Mouse (Mus musculus): Measurements from ENCODE around the gene Alg2.
A peak's percentile ranks its signal among the peaks of the same experiment; 100 is the strongest.

Alg2 gene

DNA sequence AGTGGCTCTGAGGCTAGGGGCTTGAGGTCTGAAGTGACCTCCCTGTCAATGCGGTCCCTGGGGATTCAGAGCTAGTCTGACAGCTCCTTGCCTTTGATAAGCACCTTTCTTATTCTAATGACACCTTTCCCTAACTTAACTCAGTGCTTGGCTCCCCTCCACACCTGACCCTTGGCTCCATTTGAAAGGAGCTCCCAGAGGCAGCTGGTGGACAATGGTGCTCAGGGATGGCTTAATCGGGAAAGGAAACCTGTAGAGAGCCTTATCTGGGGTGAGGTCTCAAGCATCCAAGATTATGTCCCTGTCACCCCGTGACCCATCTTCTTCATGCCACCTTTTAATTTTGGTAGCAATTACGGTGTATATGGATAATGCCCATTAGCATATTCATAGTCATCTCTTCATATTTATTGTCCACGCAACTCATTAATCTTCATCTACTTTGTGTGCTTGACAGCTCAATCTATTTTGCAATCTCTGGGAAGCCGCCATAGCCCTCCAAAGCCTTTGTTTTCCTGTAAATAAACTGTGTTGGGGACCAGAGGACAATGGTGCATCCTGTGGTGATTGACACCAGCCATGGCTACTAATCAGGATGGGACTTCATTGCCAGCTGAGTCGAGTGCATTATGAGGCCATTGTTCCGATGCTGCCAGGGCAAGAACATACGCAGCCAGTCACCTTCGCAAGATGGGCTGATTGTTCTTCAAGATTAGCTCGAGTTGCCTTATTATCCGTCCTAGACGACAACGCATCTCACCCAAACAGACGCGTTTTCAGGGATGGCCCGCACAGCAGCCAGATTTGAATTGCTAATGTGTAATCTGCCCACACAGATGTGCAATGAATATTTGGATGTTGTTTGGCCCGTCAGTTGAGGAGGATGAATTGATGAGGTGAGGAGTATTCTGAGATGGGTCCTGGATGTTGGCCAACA is 24.3 kb downstream of the Alg2 start:
- no peak for DNase-seq (ENCODE audit: low read depth, low spot score)

DNA sequence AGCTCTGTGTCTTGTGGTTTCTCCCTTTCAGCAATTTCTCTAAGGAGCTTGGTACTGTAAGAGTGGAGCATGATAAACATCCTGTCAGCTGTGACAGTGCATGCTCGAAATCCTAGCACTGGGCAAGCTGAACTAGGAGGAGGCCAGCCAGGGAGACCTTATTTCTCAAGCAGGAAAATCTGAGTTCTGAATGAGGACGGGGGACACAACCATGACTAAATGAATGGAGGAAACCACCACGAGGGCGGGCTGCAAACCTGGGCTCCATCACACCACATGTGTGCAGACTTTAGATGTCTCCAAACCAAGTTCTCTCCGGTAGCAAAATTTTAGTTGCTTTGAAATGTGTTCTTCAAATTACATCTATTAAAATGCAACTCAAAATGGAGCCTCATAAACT is 25.0 kb downstream of the Alg2 start:
- DNase-seq (ENCODE audit: low read depth, low spot score): no peak

DNA sequence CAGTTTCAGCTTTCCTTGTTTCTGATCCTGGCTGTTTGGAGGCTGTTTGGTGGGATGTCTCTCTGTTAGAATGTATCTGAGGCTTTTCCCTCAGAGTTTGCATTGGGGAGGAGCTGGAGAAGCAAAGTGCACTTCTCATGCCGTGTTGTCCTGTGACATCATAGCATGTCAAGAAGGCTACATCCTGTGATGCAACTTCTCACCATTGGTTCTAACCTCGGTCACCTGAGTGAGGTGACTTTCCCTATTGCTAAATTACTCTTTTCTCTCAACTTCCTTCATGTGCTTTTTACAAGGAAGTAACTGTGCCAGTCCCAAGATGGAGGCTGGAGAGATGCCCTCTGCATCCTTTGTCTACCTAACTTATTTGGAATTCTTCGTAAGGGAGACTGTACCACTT is 25.6 kb downstream of the Alg2 start:
- DNase-seq (ENCODE audit: low read depth, low spot score): no peak

DNA sequence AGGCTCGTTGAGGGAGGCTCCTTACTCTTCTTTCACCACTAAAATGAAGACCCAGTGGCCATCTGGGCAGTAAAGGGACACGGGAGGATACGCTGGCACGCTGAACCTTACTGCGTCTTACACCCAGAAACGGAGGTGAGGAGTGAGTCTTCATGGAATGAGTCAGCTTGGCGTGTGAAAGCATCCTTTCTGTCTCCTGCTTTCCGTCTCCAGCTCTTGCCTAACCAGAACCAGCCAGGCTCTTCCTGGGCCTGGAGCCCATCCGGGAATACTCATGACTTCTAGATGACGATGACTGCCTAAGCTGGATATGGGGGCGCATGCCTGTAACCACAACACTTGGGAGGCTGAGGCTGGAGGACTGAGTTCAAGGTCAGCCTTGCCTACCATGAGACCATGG is 33.2 kb downstream of the Alg2 start:
- DNase-seq (ENCODE audit: low read depth, low spot score): no peak

DNA sequence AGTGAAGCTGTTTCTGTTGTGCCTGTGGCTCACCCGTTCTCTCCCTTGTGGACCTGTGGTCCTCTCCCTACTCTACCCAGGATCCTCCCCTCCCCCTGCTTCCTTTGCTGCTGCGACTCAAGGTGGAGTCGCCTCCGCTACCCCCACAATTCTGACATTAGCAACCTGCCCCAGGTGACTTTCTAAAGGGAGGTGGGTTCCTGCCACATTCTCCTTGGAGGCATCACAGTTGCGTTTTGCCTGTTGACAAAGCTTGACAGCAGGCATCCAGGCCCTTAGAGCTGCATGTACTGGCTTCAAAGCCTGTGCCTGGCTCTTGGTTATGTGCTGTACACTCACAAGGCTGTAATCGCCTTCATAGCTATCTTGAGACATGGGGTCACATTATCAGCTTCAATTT is 35.2 kb downstream of the Alg2 start:
- DNase-seq (ENCODE audit: low read depth, low spot score): no peak

DNA sequence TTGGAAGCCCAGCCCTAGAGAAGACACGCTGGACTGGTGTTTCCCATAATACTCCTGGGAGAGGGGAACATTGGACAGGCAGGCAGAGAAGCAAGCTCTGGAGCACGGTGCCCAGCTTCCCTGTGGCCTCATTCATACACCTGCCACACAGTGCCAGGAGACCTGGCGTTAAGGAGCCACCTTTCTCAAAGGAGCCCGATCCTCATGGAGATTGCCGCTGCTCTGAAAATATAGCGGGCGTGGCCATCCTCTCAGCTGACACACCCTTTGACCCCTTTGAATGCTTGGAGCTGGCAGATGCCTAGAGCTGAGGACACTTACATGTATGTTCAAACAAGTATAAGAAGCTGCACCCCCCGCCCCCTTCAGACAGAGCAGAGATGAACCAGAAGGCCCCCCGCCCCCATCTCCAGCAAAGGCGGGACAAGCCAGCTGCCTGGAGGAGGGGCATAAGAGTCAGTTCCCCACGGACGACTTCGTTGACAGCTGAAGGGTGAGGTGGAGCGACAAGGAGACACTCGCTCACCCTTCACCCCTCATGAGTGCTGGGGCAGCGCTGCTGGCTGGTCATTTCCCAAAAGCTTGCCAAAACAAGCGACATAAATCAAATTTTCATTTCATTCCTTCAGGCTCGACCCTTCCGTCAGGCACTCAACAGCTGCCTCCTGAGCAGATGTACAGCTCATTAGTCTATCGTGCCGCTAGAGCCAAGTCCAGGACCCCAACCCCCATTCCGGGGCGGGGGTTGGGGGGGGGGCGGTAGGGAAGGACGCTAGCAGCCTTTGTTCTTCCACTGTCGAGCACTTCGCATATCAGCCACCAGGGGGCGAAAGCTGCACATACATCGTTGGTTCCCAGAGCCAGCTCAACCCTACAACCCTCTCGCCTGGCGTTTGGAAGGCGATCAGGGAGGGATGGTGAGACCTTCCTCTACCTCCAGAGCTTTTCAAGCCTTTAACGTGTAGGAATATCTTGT is 36.5 kb downstream of the Alg2 start:
- peak; percentile 94 for DNase-seq (ENCODE audit: low read depth, low spot score)

DNA sequence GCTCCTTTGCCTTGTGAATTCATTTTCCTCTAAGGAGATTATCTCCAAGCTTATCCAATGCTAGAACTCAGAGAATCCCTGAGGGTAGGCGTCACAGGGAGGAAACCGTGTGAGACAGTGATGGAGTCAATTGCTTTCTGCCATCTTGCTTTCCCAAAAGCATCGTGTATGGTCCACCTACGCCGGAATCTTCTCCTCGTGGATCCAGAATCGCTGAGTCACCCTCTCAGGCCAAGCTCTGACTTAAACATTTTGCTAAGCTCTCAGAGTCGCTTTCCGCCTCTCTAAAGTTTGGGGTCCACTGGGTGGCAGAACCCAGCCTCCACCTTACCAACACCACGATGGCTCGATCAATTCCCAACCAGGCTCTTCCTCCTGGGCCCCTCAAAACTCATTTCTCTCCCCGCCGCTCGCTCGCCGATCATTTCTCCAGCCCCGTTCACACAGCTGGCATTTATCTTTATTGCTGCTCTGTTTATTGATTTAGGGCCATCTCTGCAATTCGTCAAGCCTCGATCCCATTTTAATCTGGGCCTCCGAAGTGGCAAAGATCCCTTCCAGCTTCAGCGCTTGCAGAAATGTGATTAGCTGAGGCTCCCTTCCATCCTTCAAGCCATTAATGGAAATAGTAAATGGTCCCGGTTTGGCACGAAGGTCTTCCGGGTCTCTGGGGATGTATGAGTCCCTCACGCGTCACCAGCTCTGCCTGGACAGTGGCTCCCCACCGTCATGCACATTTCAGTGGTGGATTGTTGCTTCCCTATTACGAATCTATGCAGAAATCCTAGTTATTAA is 38.4 kb downstream of the Alg2 start:
- no peak for DNase-seq (ENCODE audit: low read depth, low spot score)

DNA sequence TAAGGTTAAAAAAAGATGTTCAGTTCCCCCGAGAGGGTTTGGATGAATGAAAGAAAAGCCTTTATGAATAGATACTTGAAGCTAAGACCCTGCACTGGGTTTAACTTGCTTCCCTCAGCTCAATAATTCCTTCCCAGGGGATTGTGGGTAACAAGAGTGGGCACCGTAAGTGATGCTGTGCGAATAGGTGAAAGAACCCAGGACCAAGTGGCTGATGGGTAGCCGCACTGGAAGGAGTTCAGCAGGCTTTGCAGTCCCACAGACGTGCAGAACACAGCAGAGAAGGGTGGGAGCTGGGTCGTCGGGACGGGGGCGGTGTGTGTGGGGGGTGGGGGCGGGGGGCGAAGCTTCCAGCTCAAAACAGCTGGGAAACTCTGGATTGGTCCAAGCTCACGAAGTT is 39.0 kb downstream of the Alg2 start:
- DNase-seq (ENCODE audit: low read depth, low spot score): no peak

DNA sequence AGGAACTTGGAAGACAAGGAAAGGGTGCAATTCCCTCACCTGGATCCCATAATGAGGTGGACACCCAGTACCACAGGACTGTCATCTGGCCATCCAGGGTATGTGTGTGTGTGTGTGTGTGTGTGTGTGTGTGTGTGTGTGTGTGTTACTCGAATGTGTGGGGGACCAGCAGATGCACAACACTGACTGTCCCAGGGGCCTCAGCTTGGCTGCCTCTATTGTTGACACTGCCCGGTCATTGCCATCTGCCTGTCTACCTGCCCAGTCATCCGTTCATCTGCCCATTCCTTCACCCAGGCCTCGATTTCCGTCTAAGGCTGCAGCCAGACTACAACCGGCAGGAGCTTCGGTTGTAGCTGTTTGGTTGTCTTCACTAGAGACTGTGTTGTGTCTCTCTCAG is 41.4 kb downstream of the Alg2 start:
- DNase-seq (ENCODE audit: low read depth, low spot score): no peak

DNA sequence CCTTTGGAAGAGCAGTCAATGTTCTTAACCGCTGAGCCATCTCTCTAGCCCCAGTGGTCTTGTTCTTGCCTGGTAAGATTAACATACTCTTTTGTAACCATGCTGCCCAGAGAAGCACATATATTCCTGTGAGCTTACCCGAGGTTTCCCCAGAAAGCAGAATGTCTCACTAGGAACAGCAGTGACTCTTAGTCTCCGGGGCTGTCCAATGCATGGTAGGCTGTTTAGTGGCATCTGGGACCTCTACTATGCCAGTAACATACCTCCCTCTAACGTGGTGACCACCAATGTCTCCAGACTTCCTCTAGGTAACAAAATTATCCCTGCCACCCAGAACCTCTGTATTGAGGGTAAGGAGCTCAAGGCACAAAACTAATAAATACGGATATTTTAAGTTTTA is 43.1 kb downstream of the Alg2 start:
- DNase-seq (ENCODE audit: low read depth, low spot score): no peak

DNA sequence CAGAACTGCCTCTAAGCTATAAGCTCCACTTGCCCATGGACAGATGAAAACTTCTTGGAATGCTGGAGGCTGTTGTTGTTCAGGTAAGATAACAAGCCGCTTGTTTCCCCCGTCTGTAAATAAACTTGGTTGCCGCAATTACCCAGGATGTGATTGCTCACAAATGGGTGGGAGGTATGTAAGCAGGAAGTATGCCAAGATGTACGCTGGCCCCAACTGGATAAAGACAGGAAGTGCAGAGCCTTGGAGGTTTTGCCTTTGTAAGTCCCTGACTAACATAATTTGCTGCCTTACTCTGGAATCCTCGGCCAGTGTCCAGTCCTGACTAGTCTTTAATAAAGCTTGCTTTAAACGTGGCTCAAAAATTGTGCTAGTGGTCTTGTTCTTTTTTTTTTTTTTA is 43.6 kb downstream of the Alg2 start:
- peak; percentile 30 for DNase-seq (ENCODE audit: low read depth, low spot score)

DNA sequence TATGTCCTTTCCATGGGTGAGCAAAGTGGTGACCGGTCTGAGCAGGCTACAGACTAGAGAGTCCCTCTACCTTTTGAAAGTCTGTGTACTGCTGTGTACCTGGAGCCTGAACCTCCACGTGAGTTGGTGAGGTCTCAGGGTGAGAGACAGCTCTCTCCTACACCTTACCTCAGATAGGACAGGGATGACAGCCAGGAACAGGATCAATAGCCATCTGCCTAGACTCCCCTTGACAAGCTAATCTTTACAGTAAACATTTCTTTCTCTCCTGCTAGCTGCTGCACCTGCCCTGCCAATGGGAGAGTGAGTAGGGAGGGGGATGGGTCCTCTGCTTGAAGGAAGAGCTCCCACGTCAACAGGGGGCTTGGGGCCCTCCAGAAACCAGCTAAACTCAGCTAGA is 46.5 kb downstream of the Alg2 start:
- no peak for DNase-seq (ENCODE audit: low read depth, low spot score)

DNA sequence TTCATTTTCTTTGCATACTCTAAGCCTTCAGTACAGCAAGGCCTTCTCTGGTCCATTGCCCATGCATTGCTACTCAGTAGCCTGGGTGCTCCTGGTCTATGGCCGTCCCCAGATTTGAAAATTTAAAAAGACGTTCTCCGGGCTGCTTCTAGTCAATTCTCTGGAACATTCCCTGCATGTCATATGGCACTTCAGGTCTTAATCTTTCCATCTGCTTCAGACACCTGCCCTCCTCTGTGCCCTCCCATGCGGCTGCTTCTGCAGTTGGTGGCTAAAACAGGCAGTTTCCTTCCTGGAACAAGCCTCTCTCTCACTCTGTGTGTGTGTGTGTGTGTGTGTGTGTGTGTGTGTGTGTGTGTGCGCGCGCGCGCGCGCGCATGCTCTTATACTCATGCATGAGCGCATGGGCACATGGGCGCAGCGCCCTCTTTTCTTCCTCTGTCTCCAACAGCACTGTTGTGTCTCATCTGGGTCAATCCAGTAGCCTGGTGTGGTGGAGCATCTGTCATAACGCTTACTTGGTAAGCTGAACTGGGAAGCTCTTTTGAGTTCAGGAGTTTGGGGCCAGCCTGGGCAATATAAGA is 48.8 kb downstream of the Alg2 start:
- no peak for DNase-seq (ENCODE audit: low read depth, low spot score)

DNA sequence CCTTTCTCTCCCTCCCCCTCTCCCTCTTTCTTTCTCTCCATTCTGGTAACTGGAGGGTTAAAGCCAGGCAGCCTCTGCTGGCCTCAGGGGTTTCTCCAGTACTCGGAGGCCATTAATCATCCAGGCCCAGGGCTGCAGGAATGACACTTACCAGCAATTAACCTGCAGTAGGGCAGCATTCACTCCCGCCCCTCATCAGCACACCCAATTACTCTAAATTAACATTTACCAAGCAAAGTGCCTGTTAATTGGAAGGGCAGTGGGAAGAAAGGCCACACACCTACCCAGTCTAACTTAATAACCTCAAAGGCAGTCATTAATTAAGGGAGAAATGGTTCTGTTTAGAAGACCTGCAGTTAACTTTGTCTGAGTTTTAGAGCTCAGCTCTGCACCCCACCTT is 49.8 kb downstream of the Alg2 start:
- no peak for DNase-seq (ENCODE audit: low read depth, low spot score)

DNA sequence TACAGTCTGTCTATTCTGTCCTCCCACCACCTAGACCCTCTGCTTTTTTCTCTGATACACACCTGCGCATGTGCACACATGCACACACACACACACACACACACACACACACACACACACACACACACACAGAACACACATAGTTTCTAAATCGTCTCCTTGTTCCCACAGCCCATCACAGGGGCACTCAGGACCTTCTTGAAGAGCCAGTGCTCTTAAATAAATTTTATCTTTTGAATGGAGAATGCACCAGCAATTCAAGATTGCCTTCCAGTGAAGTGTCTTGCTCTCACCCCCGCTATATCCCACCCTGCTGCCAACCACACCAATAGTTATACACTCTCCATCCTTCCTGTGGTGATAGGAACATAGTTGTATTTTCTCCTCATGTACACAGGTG is 51.2 kb downstream of the Alg2 start:
- DNase-seq (ENCODE audit: low read depth, low spot score): no peak

DNA sequence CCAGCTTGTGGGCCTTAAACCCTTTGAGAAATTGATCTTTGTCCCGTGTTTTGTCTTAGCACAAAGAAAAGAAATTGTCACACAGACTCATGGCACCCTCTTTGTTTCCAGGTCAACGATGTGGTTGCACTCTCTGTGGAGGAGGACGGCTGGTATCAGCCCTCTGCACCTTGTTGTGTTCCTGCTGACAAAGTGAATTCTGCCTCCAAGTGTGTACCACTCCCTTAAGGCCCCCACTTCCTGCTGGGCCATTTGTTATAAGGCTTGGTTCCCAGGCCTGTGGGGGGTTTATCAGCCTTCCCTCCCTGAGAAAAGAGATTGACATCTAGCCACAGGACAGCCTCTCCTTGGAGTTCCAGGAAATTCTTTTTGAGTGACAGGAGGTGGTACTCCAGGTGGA is 51.9 kb downstream of the Alg2 start:
- no peak for DNase-seq (ENCODE audit: low read depth, low spot score)

DNA sequence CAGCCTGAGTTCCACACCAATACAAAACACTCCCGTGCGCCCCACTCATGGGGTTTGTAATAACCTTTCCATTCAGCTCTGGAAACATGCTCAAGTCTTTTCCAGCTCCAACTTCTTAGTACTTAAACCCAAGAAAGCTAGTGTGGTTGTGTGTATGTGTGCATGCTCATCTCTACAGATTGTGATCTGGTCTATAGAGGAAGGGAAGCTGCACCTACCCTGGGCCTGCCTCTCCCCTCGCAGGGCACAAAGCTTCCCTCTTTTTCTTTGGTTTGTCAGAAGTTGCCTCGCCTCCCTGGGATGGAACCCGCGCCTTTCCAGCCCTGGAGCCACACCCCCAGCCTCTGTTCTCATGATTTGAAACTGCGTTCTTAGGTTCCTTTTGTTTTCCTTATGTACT is 53.9 kb downstream of the Alg2 start:
- no peak for DNase-seq (ENCODE audit: low read depth, low spot score)

DNA sequence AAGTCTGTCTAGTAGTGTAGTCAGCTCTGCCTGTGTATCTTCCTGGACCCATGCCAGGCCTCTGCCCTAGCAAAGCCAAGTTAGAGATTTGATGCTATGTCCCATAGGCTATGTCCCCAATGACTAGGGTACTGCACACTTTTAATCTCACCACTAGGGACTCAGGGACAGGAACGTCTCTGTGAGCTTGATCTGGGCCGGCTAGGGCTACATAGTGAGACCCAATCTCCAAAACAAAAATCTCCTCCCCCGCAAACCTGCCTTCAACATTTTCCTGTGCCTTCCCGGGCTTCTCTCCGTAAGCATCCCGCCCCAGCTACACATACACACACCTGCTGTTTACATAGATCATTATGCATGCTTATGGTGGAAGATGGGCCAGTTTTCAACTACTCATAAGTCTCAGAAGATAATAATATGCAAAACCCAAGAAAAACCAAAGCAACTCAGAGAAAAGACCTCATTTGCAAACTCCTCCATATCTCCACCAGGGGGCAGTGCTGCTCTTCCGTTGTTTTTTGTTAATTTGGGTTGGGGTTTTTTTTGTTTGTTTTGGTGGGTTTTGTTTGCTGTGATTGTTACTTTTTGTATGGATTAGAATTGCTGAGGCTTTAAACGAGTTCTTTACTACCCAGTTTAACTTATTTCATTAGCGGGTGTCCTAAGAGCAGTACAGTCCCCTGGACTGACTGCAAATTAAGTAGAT is 54.7 kb downstream of the Alg2 start:
- DNase-seq (ENCODE audit: low read depth, low spot score): peak; percentile 43

DNA sequence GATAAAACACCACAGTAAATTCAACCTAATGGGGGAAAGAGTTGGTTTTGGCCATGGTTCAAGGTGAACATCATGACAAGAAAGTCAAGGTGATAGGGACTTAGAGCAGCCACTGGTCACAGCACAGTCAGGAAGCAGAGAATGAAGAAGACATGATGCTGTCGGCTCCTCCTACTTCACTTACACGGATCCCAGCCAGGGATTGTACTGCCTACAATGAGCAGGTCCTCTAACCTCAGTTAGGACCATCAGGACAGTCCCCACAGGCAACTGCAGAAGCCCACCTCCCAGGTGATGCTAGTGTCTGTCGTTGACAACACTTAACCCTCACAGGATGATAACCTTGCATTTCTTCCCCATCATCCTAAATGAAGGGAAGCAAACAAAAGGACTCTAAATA is 56.3 kb downstream of the Alg2 start:
- DNase-seq (ENCODE audit: low read depth, low spot score): no peak

Measured in 3T3-L1 (cell line).